Mouse (Mus musculus) neural tube, embryonic 11.5 days (tissue): ENCODE data around the gene Pla2g3. TPM values are rescaled to one million over a fixed set of nuclear protein-coding genes. Genes with fewer than 3 reads are reported as not detected.
A peak's percentile ranks its signal among the peaks of the same experiment; 100 is the strongest.

Experiments used
- ATAC-seq: fragments of 200-750 bp; cut with Nextera tagmentation; 2 replicates; pipeline ENCODE4 v1.8.0; 2017; ENCODE audit warnings: moderate number of reproducible peaks, mild to moderate bottlenecking, moderate TSS enrichment, moderate library complexity; ENCODE audit not compliant: insufficient read depth, low FRiP score, low TSS enrichment
- DNase-seq: peaks from one replicate; pipeline ENCODE4 v3.0.0-alpha.2; 2015; ENCODE audit warnings: low spot score
- H3K27ac ChIP-seq: fragments of 300-500 bp; sonication (generic); 2 replicates; pipeline ENCODE4 v1.5.1; 2014; ENCODE audit warnings: low read depth, mild to moderate bottlenecking, low read length
- H3K27me3 ChIP-seq: fragments of 300-500 bp; sonication (generic); 2 replicates; pipeline ENCODE4 v1.6.1; 2014; ENCODE audit warnings: mild to moderate bottlenecking, low read length, mixed read lengths; ENCODE audit not compliant: control insufficient read depth, insufficient read depth
- H3K36me3 ChIP-seq: fragments of 300-500 bp; sonication (generic); 2 replicates; pipeline ENCODE4 v1.6.1; 2014; ENCODE audit warnings: mild to moderate bottlenecking, low read length, moderate library complexity, mixed read lengths; ENCODE audit not compliant: control insufficient read depth, insufficient read depth
- H3K4me1 ChIP-seq: fragments of 300-500 bp; sonication (generic); 2 replicates; pipeline ENCODE4 v1.6.1; 2014; ENCODE audit warnings: low read length, mixed read lengths; ENCODE audit not compliant: control insufficient read depth, insufficient read depth
- H3K4me2 ChIP-seq: fragments of 300-500 bp; sonication (generic); 2 replicates; pipeline ENCODE4 v1.6.1; 2014; ENCODE audit warnings: low read depth, mild to moderate bottlenecking, moderate library complexity
- H3K4me3 ChIP-seq: fragments of 300-500 bp; sonication (generic); 2 replicates; pipeline ENCODE4 v1.5.1; 2014; ENCODE audit warnings: low read depth, low read length
- H3K9ac ChIP-seq: fragments of 300-500 bp; sonication (generic); 2 replicates; pipeline ENCODE4 v1.6.1; 2014; ENCODE audit warnings: mild to moderate bottlenecking, low read length
- H3K9me3 ChIP-seq: fragments of 300-500 bp; sonication (generic); 2 replicates; pipeline ENCODE4 v1.6.1; 2016; ENCODE audit warnings: low read length; ENCODE audit not compliant: control insufficient read depth
- WGBS: fragments of 180-500 bp; shearing (Covaris S2); extraction: QIAGEN DNeasy Blood & Tissue Kit; methylation state at CpG from one replicate; pipeline ENCODE4 v1.1.7; 2014; 5-methylcytosine and 5-hydroxymethylcytosine counted together
- polyA plus RNA-seq: library from polyadenylated mRNA; unstranded; fragments of >200 nt; fragmentation: Nextera tagmentation; extraction: Ambion mirVana; gene quantifications from 2 replicates; pipeline ENCODE4 v1.2.1, GENCODE M21; 2014

Gene Pla2g3
- polyA plus RNA-seq, 1 experiment from 2014 or later: 1.7 TPM

DNA sequence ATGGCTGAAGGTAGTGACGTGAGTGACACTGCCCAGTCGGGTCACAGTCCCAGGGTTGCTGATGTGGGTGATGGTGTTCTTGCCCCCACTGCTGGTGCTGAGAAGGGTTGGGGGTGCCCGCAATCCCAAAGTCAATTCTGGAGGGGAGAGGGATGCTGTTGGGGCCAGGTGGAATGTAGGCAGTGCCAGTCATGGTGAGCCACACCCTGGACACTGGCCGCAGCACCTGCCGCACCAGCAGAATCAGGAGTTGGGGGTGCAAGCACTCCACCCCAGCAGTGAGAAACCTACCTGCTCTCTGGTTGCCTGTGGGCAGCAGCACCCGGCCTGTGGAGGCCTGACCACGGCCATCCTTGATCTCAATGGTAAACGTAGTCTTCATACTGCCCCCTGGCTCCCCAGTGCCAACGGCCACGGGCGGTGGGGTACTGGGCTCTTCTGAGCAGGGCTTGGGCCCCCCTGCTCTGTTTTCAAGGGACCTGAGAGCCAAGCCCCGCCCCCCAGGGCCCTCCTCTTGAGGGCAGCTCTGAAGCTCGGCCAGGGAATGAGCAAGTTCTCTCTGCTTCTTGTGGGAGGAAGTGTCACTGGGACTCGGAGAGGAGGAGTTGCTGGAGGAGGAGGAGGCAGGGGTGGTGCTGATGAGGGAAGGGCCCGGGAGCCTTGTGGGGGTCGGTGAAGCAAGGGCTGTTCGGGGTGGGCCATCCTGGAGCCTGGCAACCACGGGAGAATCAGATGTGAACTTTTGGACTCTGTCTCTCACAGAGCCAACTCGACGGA lies 41.6 kb downstream of the Pla2g3 start:
- Histone ChIP-seq H3K9ac (no peak overlapping the region), H3K9me3 (no peaks in the 10 kb centered on the region), H3K4me1 (no peaks in the 10 kb centered on the region), H3K36me3 (peaks cover 22% of the 10 kb centered on the region), H3K27me3 (no peaks in the 10 kb centered on the region), H3K4me2 (no peak overlapping the region), H3K4me3 (no peak overlapping the region), H3K27ac (no peak overlapping the region)
- DNase-seq (no peak), ATAC-seq (no peak)
- WGBS: 85% methylated on average over 20 of the region's 20 CpGs

GRCm38 (mm10) chr11:3530731-3531130 lies 42.6 kb downstream of the Pla2g3 start:
- Histone ChIP-seq H3K4me2 (no peak overlapping the region), H3K27ac (no peak overlapping the region), H3K4me3 (no peak overlapping the region), H3K9ac (no peak overlapping the region), H3K9me3 (no peaks in the 10 kb centered on the region), H3K27me3 (no peaks in the 10 kb centered on the region), H3K4me1 (peaks cover 4% of the 10 kb centered on the region), H3K36me3 (peaks cover 20% of the 10 kb centered on the region)
- 94% methylated on average over 3 of the region's 3 CpGs for whole genome bisulfite sequencing
- DNase-seq (no peak), ATAC-seq (no peak)

DNA sequence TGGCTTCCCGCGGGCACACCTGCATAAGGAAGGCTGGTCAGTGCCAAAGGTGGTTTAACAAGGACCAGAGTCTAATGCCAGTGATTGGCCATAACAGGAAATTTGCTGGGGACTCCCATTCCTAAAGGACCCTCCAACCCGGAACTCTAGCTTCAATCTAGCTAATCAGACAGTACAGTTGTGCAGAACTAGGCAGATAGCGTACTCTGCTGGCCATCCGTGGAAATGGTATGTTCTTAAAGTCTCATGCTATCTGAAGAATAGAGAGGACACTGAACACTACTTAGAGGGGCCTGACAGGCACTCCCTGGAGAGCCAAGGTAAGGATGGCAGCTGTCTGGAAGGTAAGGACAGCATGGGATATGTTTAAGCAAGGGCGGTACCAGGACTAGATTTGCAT lies 43.5 kb downstream of the Pla2g3 start:
- WGBS: 79% methylated on average over 6 of the region's 6 CpGs
- Histone ChIP-seq H3K9ac (no peak overlapping the region), H3K4me3 (no peak overlapping the region), H3K27ac (no peak overlapping the region), H3K4me1 (peaks cover 10% of the 10 kb centered on the region), H3K9me3 (no peaks in the 10 kb centered on the region), H3K36me3 (peaks cover 19% of the 10 kb centered on the region), H3K4me2 (no peak overlapping the region), H3K27me3 (no peaks in the 10 kb centered on the region)
- DNase-seq (no peak), ATAC-seq (no peak)

GRCm38 (mm10) chr11:3532101-3532931 lies 44.2 kb downstream of the Pla2g3 start:
- 89% methylated on average over 16 of the region's 16 CpGs for WGBS
- no peak for DNase-seq
- no peak for ATAC-seq
- Histone ChIP-seq H3K27ac (no peak overlapping the region), H3K36me3 (peaks cover 19% of the 10 kb centered on the region), H3K27me3 (no peaks in the 10 kb centered on the region), H3K9me3 (no peaks in the 10 kb centered on the region), H3K9ac (no peak overlapping the region), H3K4me1 (peaks cover 10% of the 10 kb centered on the region), H3K4me2 (no peak overlapping the region), H3K4me3 (no peak overlapping the region)

DNA sequence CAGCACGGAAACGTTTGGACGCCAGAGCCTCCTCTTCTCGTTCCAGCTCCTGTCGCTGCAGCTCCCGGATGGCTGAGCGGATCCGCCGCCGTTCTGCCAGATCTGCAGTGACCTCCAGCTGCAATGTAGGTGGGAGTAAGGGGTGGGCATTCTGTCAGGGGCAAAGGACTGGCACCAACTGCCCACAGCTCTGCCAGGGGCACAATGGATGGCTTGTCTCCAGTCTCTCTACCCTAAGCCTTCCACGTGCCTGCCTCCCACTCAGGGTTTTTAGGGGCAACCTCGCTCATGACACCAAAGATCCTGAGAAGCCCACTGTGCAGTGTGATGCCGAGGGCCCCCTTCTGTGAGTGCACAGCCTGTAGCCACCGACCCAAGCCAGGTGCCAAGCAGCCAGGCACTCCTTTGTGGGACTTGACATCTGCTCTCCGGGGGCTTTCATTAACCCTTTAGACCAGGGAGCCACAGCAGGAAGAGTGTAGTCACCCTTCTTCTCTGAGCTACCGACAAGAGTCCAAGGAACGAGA lies 45.4 kb downstream of the Pla2g3 start:
- Histone ChIP-seq H3K36me3 (peaks cover 15% of the 10 kb centered on the region), H3K4me1 (peaks cover 17% of the 10 kb centered on the region), H3K9ac (no peak overlapping the region), H3K9me3 (no peaks in the 10 kb centered on the region), H3K27ac (no peak overlapping the region), H3K4me3 (no peak overlapping the region), H3K4me2 (no peak overlapping the region), H3K27me3 (no peaks in the 10 kb centered on the region)
- DNase-seq (no peak), ATAC-seq (no peak)
- WGBS: 90% methylated on average over 17 of the region's 17 CpGs

DNA sequence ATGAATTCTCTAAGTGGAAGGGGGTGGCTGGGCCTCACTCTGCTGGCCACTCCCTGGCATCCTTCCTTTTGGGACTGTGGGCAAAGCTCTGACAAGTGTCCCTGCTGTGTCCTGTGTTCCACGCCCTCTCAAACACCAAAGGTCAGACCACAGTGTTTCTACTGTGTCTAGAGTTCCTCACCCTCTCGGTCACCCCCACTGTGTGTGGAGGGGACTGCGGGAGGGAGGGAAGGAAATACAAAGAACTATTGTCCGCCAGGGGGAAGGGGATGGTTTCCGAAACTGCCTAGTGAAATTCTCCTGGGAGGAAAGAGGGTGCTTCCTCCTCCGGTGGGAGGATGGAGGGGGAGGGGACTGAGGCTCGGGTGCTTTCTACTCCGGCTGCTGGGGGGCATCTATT lies 46.9 kb downstream of the Pla2g3 start:
- Histone ChIP-seq H3K4me2 (peak overlapping the region; percentile 85), H3K27ac (peak overlapping the region; percentile 60), H3K4me3 (peak overlapping the region; percentile 51; the same call in 1 of the 2 replicates), H3K9ac (peak overlapping the region; percentile 41), H3K27me3 (no peaks in the 10 kb centered on the region), H3K9me3 (no peaks in the 10 kb centered on the region), H3K4me1 (peaks cover 19% of the 10 kb centered on the region), H3K36me3 (peaks cover 8% of the 10 kb centered on the region)
- WGBS: 7% methylated on average over 8 of the region's 8 CpGs
- DNase-seq (no peak), ATAC-seq (peak; percentile 4; the same call in 1 of the 2 replicates)

GRCm38 (mm10) chr11:3535406-3535986 lies 47.4 kb downstream of the Pla2g3 start:
- H3K27ac ChIP-seq: peak overlapping the region; percentile 60
- peak overlapping the region; percentile 85 for H3K4me2 ChIP-seq
- WGBS: 0% methylated on average over 35 of the region's 36 CpGs
- no peaks in the 10 kb centered on the region for H3K27me3 ChIP-seq
- H3K4me1 ChIP-seq: peaks cover 19% of the 10 kb centered on the region
- no peaks in the 10 kb centered on the region for H3K9me3 ChIP-seq
- peak overlapping the region; percentile 51 for H3K4me3 ChIP-seq
- DNase-seq: peak; percentile 96
- peak; percentile 81 for ATAC-seq
- peak overlapping the region; percentile 75 for H3K9ac ChIP-seq
- H3K36me3 ChIP-seq: peaks cover 7% of the 10 kb centered on the region

DNA sequence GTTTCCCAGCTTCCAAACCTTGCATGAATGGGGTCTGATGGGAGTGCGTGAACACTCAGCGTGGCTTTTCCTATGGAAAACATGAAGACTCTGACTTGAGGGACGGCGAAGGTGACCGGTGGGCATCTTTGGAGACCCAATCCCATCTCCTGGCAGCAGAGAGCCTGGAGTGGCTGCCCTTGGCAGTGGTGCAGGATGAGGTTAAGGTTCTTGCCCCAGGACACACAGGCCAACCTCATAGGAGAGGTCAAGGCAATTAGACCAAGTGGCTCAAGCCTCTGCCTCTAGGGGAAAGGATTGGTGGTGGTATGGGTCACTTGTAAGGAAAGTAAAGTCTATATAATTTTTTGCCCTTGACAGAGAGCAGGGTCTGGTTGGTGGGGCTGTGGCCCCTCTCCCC lies 48.0 kb downstream of the Pla2g3 start:
- Histone ChIP-seq H3K9ac (peak overlapping the region; percentile 75), H3K9me3 (no peaks in the 10 kb centered on the region), H3K4me2 (peak overlapping the region; percentile 85), H3K27me3 (no peaks in the 10 kb centered on the region), H3K4me3 (peak overlapping the region; percentile 51), H3K4me1 (peaks cover 19% of the 10 kb centered on the region), H3K27ac (peak overlapping the region; percentile 60), H3K36me3 (peaks cover 4% of the 10 kb centered on the region; the same call in 1 of the 2 replicates)
- DNase-seq (no peak), ATAC-seq (no peak)
- 59% methylated on average over 5 of the region's 5 CpGs for WGBS
